Mouse (Mus musculus) brain, adult 10 weeks (tissue): ENCODE data around the gene Setd5. TPM values are rescaled to one million over a fixed set of nuclear protein-coding genes. Genes with fewer than 3 reads are reported as not detected.

Experiments used
- polyA plus RNA-seq: library from polyadenylated mRNA; stranded (reverse); fragments of 350-450 nt; fragmentation: Illumina TruSeq; extraction: RNeasy Lipid Tissue Mini Kit (QIAGEN cat#74804); gene quantifications from one replicate; pipeline ENCODE4 v1.2.3, GENCODE M21; 2015; ENCODE audit warnings: low read depth, low replicate concordance

The Setd5 gene
- 59.0 TPM for polyA plus RNA-seq

DNA sequence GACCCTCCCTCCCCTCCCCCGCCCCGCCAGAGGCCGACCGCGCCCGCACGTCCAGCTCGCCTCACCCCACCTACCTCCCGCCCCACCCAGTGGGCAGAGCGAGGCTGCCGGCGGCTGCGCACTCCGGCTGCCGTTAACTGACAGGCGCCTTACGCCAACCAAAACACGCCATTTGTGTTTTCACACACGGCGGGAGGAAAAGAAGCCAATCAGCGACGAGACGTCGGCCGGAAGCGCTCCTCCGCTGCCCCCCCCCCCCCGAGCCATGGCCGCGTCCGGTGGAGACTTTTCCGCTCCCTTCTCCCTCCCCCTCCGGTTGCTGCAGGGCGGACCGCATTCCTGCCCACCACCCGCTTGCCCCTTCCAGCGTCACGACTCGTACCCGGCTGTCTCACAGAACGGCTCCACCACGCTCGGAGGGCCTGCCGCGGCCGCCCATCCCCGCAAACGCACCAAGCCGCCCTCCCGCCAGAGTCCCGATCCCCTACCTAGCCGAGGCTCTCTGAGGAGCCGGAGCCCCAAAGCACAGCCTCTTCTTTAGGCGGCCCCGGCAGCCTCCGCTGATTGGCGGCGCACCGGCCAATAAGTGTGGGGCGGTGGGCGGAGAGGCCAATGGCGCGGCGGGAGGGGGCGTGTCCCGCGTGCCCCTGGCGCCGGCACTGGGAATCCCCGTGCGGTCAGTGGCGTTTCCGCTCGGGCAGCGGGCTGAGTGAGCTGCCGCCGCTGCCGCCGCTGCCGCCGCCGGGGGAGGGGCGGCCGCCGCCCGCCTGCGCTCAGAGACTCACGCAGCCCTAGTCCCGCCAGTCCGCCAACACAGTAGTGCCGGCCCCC is at the start of gene Setd5:
Gene Setd5, plus strand, starts transcription at position 680 of the 831 bp plus-strand sequence.

DNA sequence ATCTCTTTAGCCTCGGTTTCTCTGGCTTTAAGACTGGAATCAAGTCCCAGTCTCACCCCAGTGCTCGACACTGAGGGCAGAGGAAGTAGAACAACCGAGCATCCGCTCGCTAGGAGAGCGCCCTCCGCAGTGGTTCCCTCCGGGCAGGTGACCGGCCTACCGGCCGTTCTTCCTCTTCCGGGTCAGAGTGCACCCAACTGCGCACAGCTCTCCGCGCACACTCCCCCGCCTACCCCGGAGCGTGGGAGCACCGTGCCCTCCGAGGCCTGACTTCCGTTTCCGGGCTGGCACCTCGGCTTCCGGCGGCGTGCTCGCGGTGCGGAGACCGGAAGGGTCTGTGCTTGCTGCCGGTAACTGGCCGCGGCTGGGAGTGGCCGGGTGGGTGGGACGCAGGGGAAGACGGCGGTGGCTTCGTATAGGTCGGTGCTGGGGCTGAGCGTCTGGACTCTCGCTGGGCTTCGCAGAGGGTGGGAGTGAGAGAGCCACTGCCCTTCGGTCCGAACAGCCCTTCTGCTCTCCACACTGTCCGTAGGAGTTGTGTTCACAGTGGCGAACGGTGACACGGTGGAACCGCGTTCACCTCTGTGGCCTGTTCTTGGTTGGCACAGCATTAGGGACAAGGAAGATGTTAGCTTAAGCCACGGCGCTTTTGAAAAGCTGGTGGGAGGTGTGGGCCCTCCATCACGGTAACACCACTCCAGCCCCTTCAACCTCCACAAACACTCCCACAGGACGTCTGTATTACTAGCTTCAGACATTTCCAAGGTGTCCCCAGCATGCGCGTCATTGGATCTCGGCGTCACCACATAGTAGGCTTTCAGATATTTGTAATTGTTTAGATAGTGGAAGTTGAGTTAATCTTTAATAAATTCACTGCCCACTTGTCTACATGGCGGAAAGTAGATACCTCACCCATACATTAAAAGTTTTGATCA is 30.9 kb upstream of the Setd5 start, which contains the start of gene Thumpd3:
Gene Thumpd3, plus strand, starts transcription at position 185 of the 935 bp plus-strand sequence.

GRCm38 (mm10) chr6:113194841-113195595 is 117.9 kb downstream of the Setd5 start, which contains the start of gene Lhfpl4:
Gene Lhfpl4, minus strand, starts transcription at chr6:113195384.

Other genes starting within 250 kb of the Setd5 start
- gene Srgap3, start 130.1 kb upstream of the Setd5 start, polyA plus RNA-seq: 89.8 TPM
- 34.1 TPM for gene Thumpd3, start 31.1 kb upstream of the Setd5 start, polyA plus RNA-seq
- gene Lhfpl4, start 118.0 kb downstream of the Setd5 start, polyA plus RNA-seq: 54.3 TPM
- gene Mtmr14, start 160.5 kb downstream of the Setd5 start, polyA plus RNA-seq: 20.7 TPM
- 68.6 TPM for gene Cpne9, start 204.9 kb downstream of the Setd5 start, polyA plus RNA-seq
- 17.7 TPM for gene Brpf1, start 229.8 kb downstream of the Setd5 start, polyA plus RNA-seq
- 11.3 TPM for gene Ogg1, start 249.6 kb downstream of the Setd5 start, polyA plus RNA-seq